Mouse (Mus musculus): ENCODE data around the gene Gm37419. TPM values are rescaled to one million over a fixed set of nuclear protein-coding genes. Genes with fewer than 3 reads are reported as not detected.

The Gm37419 gene
- total RNA-seq, 2 experiments from 2014 or later, result not detected

DNA sequence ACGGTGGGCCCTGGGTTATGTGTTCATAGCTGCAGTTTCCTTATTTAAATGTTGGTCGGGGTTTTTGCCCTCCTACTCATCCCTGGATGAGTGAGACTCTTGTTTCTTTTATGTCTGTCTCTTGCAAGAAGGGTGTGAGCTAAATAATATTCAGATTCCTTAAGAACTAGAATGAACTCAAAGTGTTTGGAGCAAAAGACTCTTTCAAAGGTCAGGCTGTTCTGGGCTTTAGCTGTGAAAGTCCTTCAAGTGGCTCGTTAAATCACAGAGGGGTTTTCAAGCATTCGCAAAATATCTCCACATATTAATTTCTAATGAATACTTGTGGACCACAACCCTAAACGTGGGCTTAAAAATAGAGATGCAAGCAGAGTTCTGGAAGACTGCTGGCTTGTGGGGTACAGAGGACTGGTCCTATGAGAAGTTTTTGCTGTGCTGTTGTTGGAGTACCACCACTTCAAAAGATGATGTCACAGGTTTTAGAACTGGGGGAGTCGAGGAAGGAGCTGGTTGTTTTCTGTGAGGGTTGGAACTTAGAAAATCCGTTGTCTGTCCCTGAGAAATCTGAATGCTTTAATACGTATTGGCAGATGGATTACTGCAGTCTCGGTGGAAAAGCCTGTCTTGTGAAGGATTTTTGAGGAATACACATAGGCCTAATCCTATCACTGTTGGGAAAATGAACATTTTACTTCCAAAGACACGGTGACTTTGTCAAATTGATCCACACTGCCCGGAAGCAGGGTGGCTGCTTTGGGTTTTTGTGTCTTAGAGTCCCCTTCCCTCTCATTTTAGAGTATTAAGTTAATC lies 2.1 kb downstream of the Gm37419 start:
- no peak for DNase-seq (ENCODE audit: low spot score in 2 of 2)
- intact Hi-C loops (cut with DNase I), result loop anchor here (2.0 kb wide), 1 partner anchor 402 kb away; the partner anchor contains the start of gene Lpp

GRCm38 (mm10) chr16:23991170-23991569 lies 2.9 kb downstream of the Gm37419 start:
- peak; percentile 78 to 87 for DNase-seq (ENCODE audit: low spot score in 2 of 2)
- intact Hi-C loops (cut with DNase I), result loop anchor here (2.0 kb wide), 1 partner anchor 402 kb away; the partner anchor contains the start of gene Lpp

- intact Hi-C loops (cut with DNase I), result loop anchor here (2.0 kb wide), 1 partner anchor 401 kb away; the partner anchor contains the start of gene Lpp
- no peak for DNase-seq (ENCODE audit: low spot score in 2 of 2)
Observed at GRCm38 (mm10) chr16:23991846-23992580, 3.7 kb downstream of the Gm37419 start.

GRCm38 (mm10) chr16:23993351-23994321 lies 5.4 kb downstream of the Gm37419 start:
- intact Hi-C loops (cut with DNase I), result no loop called here
- no peak for DNase-seq (ENCODE audit: low spot score in 2 of 2)

DNA sequence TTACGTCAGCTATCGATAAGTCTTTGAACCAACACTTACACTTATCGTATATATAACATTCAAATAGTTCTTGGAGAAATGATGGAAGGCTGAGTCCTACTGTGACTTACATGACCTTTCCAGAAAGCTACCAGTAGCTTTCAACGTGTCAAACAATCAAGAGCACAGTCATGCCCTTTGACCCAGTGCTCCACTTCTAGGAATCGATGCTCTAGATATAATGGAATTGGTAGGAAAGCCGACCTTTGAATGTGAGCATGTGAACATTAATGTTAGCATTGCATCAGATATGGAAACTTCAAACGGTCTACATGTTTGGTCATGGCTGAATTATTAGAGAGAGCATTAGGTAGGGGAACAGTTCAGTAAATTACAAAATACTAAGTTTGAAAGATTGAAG lies 8.1 kb downstream of the Gm37419 start:
- DNase-seq (ENCODE audit: low spot score in 2 of 2), result no peak
- intact Hi-C loops (cut with DNase I), result no loop called here

- no peak for DNase-seq (ENCODE audit: low spot score in 2 of 2)
- intact Hi-C loops (cut with DNase I), result no loop called here
Observed at GRCm38 (mm10) chr16:23997228-23997627, 8.9 kb downstream of the Gm37419 start.

DNA sequence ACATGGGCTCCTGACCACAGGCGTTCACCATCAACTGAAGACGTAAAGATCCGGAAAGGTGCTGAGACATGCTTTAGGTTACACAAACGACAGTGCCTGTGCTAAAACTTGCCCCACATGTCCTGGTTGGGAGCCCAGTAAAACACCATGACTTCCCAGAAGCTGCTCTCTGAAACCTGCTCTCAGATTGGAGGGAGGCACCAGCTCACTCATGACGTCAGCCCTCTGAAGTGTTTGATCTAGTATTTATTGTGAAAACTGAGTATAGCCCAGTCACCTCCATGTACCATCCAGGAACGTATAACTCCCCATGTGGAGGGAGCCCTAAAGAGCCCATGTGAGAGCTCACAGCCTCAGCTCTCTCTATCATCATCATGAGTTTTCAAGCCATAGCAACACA lies 9.6 kb downstream of the Gm37419 start:
- intact Hi-C loops (cut with DNase I), result no loop called here
- DNase-seq (ENCODE audit: low spot score in 2 of 2), result no peak

DNA sequence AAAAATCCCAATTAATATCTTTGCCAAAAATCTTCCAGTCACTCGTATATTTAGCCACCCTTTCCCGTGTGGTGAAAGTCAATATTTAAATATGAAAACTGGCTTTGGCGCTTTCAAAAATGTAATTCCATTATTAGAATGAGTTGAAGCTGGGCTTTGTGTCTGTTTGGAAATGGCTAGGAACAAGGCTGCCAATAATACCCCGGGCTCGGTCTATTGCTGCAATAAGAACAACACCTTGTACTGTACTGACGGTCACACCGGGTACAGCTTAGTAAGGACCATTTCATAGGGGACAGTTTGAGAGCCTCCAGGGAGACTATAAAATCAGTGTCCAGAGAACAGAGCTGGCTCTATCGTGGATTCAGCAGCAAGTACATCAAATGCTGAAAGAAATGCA lies 17.6 kb downstream of the Gm37419 start:
- intact Hi-C loops (cut with DNase I), result loop anchor here (10.0 kb wide), 1 partner anchor 149 kb away; no protein-coding TSS in a partner anchor
- DNase-seq (ENCODE audit: low spot score in 2 of 2), result no peak

DNA sequence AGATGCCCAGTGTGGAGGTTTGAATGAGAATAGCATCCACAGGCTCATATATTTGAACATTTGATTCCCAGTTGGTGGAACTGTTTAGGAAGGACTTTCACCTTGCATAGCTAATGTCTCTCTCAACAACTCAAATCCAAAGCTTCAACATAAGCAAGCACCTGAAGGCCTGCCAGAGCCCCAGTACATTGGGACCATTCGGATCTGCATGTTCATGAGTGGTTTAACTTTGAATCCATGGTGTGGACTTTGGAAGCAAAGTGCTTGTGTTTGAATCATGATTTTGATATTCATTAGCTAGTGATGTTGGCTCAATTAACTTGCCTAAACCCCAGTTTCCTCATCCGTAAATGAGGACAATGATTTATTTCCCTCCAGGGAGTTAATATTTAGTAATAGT lies 21.6 kb downstream of the Gm37419 start:
- DNase-seq (ENCODE audit: low spot score in 2 of 2), result no peak
- intact Hi-C loops (cut with DNase I), result loop anchor here (10.0 kb wide), 1 partner anchor 145 kb away; no protein-coding TSS in a partner anchor

GRCm38 (mm10) chr16:24011306-24011705 lies 23.0 kb downstream of the Gm37419 start:
- DNase-seq (ENCODE audit: low spot score in 2 of 2), result no peak
- intact Hi-C loops (cut with DNase I), result no loop called here

DNA sequence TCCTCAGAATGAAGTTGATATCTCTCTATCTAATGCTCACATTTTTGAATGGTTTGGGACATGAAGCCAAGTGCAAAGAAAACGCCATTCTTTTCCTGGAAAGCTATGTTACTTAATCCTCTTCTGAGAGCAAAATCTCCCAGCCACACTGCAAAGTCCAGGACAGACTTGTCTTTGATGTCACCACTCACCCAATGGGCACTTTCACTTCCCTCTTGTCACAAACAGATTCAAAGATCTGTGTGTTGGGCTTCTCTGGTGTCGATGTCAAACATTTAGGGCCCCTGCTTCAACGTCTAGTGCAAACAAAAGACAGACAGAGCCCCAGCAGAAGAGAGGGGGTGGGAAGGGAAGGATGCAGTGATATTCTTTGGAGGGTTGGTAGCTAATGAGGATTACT lies 23.8 kb downstream of the Gm37419 start:
- intact Hi-C loops (cut with DNase I), result no loop called here
- DNase-seq (ENCODE audit: low spot score in 2 of 2), result no peak

- intact Hi-C loops (cut with DNase I), result no loop called here
- DNase-seq (ENCODE audit: low spot score in 2 of 2), result no peak
Observed at GRCm38 (mm10) chr16:24014378-24014777, 26.1 kb downstream of the Gm37419 start.

DNA sequence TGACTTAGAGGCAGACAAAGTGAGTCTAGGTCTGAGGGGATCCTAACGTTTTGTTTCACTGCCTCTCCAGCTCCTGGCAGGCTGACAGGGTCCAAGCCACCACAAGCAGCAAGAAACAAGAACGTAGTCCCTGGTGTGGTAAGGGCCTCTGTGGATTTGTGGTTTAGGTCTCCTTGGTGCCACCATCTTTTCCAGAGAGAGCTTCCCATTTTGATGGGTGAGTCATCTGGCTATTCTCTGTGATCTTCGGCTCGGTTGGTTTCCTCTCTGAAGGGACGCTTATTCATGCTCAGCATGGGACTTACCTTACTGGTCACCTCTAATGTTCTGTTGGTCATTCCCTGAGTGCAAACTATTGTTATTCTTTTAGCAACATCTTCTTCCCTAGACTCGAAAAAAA lies 28.0 kb downstream of the Gm37419 start:
- DNase-seq (ENCODE audit: low spot score in 2 of 2), result no peak
- intact Hi-C loops (cut with DNase I), result no loop called here

DNA sequence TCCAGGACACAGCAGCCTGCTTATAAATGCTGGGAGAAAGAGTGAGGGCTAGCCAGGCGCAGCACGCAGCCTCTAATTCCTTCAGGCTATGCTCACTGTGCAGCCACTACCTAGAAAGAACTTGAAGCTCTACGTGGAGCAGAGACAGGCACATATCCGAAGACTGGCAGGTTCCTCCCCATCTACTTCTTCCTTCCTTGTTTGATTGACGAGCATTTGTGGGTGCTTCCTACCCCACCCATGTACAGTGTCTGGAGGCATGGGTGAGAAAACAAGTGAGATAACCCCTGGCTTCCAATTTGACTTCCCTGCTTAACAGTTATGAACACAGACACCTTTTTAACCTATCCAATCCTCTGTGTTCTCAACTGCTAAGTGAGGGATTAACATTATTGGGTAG lies 28.5 kb downstream of the Gm37419 start:
- no peak for DNase-seq (ENCODE audit: low spot score in 2 of 2)
- intact Hi-C loops (cut with DNase I), result no loop called here

DNA sequence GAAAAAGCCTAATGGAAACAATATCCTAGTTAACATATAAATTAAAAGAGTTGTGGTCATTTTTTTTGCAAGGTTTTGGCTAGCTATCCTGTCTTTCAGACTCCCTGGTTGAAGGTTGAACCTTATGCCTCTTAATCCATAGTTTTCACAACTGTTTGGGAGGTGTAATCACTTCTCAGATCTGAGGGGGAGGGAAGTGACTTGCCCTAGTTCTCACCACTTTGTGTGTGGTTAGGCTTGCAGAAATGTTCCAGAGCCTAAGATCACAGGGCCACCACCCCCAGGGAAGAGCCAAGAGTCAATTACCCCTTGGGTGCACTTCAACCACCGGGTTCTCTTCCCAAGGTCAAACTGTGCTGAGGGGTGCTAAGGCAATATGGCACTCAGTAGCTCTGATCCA lies 33.4 kb downstream of the Gm37419 start:
- DNase-seq (ENCODE audit: low spot score in 2 of 2), result no peak
- intact Hi-C loops (cut with DNase I), result no loop called here

- DNase-seq (ENCODE audit: low spot score in 2 of 2), result no peak
- intact Hi-C loops (cut with DNase I), result no loop called here
Observed at GRCm38 (mm10) chr16:24022605-24023004, 34.3 kb downstream of the Gm37419 start.

DNA sequence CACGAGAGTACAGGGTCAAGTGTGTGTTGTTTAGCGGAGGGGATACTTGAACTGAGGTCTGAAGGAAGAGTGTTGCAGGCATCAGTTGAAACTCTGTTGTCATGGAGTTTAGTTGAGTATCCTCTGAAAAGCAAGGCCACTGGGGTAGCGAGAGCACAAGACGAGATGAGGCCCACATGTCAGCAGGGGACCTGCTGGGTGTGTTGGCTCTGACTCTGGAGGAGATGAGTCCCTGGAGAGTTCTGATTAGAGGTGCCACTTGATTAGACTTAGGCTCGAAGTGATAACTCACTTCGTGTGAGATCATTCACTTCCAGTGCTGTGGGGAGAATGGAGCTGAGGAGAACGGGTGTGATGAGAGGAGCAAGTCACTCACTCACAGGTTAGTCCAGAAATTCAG lies 37.2 kb downstream of the Gm37419 start:
- intact Hi-C loops (cut with DNase I), result no loop called here
- DNase-seq (ENCODE audit: low spot score in 2 of 2), result no peak

DNA sequence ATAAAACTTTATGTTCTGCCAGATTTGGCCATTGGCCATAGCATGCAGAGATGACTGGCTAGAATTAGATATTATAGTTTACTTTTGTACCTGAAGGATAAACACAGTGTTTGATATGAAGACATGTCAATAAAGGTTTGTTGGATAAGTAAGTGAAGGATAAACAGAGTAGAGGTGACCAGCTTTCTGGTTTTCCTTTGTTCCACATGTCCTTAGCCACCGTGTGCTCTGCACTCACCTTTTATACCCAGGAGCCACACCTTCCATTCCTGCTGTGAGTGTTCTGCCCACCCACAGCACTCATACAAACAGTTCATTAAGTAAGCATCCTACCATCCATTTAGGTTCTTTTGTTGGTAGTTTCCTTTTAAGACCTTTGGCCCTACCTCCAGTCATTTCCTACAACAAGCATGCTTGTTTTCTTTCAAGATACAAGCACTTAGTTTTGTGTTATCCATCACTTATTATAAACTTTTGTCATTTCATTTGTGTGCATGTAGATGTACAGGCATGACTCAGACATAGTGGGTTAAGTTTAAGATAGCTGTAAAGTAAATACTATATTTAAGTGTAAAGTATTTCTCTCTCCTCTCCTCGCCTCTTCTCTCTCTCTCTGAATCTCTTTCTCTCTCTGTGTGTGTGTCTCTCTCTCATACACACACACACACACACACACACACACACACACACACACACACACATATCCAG lies 41.8 kb downstream of the Gm37419 start:
- intact Hi-C loops (cut with DNase I), result no loop called here
- DNase-seq (ENCODE audit: low spot score in 2 of 2), result no peak

DNA sequence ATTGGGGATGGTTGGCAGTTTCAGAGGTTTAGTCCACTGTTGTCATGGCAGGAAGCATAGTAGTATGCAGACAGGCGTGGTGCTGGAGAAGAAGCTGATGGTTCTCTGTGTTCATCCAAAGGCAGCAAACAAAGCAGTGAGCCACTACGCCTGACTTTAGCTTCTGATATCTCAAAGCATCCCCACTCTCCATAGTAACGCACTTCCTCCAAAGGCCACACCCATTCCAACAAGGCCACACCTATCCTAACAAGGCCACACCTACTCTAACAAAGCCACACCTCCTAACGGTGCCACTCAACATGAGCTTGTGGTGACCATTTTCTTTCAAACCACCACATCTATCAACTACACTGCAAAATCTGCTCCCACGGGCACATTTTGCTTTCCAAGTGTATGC lies 45.0 kb downstream of the Gm37419 start:
- DNase-seq (ENCODE audit: low spot score in 2 of 2), result no peak
- intact Hi-C loops (cut with DNase I), result no loop called here

Measured in left cerebral cortex, postnatal 36 days (tissue).